Mouse (Mus musculus): ENCODE data around the gene Foxc2. TPM values are rescaled to one million over a fixed set of nuclear protein-coding genes. Genes with fewer than 3 reads are reported as not detected.
A peak's percentile ranks its signal among the peaks of the same experiment; 100 is the strongest.

Foxc2 gene
- polyA plus RNA-seq, 1 experiment, result 1.4 TPM

DNA sequence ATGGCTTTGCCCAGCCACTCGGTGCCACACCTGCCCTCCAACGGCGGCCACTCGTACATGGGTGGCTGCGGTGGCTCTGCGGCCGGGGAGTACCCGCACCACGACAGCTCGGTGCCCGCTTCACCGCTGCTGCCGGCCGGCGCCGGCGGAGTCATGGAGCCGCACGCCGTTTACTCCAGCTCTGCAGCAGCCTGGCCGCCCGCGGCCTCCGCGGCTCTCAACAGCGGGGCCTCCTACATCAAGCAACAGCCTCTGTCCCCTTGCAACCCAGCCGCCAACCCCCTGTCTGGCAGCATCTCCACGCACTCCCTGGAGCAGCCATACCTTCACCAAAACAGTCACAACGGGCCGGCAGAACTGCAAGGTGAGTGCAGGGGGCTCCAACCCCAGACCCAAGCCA, 31.0 kb upstream of the Foxc2 start:
- 11% methylated on average over 30 of the region's 30 CpGs for WGBS
- Histone ChIP-seq H3K4me1 (ENCODE audit: control insufficient read depth, insufficient read depth, low read length) (no peaks in the 10 kb centered on the region), H3K4me3 (replicated peaks; ENCODE audit: extremely low read depth, low read depth, low read length) (peak overlapping the region; percentile 96)
- peak; percentile 15 for DNase-seq
- no peak; the same call in 1 of the 2 replicates for TF ChIP-seq POLR2A (IDR thresholded peaks at IDR 0.05; ENCODE audit: borderline replicate concordance, extremely low read depth, low read depth, low read length)
- TF ChIP-seq CTCF (IDR thresholded peaks at IDR 0.05; ENCODE audit: insufficient read depth, low read length), result no peak

DNA sequence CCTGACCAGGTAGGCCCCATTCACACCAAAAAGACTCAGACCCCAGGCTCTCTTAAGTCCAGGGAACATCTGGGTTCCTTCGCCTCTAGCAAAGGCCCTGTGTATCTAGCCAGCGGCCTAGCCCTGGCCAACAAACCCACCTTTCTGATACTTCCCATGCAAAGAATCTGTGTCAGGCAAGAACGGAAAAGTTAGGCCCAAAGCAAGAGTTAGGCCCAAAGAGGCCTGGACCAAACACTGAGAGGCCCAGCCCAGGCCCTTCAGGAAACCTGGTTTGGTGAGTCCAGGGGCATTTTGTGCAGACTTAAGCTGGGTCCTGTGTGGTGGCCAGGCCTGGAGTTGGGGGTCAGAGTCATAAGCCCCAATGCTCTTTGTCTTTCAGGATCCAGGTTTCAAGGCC, 30.4 kb upstream of the Foxc2 start:
- Histone ChIP-seq H3K4me3 (replicated peaks; ENCODE audit: extremely low read depth, low read depth, low read length) (peak overlapping the region; percentile 96), H3K4me1 (ENCODE audit: control insufficient read depth, insufficient read depth, low read length) (no peaks in the 10 kb centered on the region)
- 43% methylated on average over 3 of the region's 3 CpGs for WGBS
- DNase-seq, result peak; percentile 12
- no peak for TF ChIP-seq POLR2A (IDR thresholded peaks at IDR 0.05; ENCODE audit: borderline replicate concordance, extremely low read depth, low read depth, low read length)
- no peak for TF ChIP-seq CTCF (IDR thresholded peaks at IDR 0.05; ENCODE audit: insufficient read depth, low read length)

GRCm38 (mm10) chr8:121086004-121086900, 29.7 kb upstream of the Foxc2 start:
- TF ChIP-seq CTCF (IDR thresholded peaks at IDR 0.05; ENCODE audit: insufficient read depth, low read length) (no peak), POLR2A (IDR thresholded peaks at IDR 0.05; ENCODE audit: borderline replicate concordance, extremely low read depth, low read depth, low read length) (peak; percentile 4; the same call in 1 of the 2 replicates)
- DNase-seq, result peak; percentile 36

GRCm38 (mm10) chr8:121088281-121088680, 27.7 kb upstream of the Foxc2 start:
- DNase-seq, result no peak
- Histone ChIP-seq H3K4me1 (ENCODE audit: control insufficient read depth, insufficient read depth, low read length) (peaks cover 13% of the 10 kb centered on the region; the same call in 1 of the 2 replicates), H3K4me3 (replicated peaks; ENCODE audit: extremely low read depth, low read depth, low read length) (peak overlapping the region; percentile 62)
- WGBS, result 20% methylated on average over 8 of the region's 8 CpGs
- TF ChIP-seq CTCF (IDR thresholded peaks at IDR 0.05; ENCODE audit: insufficient read depth, low read length), result no peak
- TF ChIP-seq POLR2A (IDR thresholded peaks at IDR 0.05; ENCODE audit: borderline replicate concordance, extremely low read depth, low read depth, low read length), result no peak

More at GRCm38 (mm10) chr8:121086004-121086900, 29.7 kb upstream of the Foxc2 start:
- WGBS, result 20% methylated on average over 19 of the region's 19 CpGs
- 0 out of 2 replicates have a peak, but pooled peaks cover 5% of the 10 kb centered on the region for H3K4me1 ChIP-seq (ENCODE audit: control insufficient read depth, insufficient read depth, low read length)
- peak overlapping the region; percentile 96 for H3K4me3 ChIP-seq (replicated peaks; ENCODE audit: extremely low read depth, low read depth, low read length)

- peaks cover 13% of the 10 kb centered on the region; the same call in 1 of the 2 replicates for H3K4me1 ChIP-seq (ENCODE audit: control insufficient read depth, insufficient read depth, low read length)
- TF ChIP-seq POLR2A (IDR thresholded peaks at IDR 0.05; ENCODE audit: borderline replicate concordance, extremely low read depth, low read depth, low read length), result peak; percentile 23; the same call in 1 of the 2 replicates
- no peak for TF ChIP-seq CTCF (IDR thresholded peaks at IDR 0.05; ENCODE audit: insufficient read depth, low read length)
- 17% methylated on average over 40 of the region's 40 CpGs for WGBS
- peak; percentile 16 for DNase-seq
- H3K4me3 ChIP-seq (replicated peaks; ENCODE audit: extremely low read depth, low read depth, low read length), result peak overlapping the region; percentile 62
Measured at GRCm38 (mm10) chr8:121088871-121089630, 26.9 kb upstream of the Foxc2 start.

DNA sequence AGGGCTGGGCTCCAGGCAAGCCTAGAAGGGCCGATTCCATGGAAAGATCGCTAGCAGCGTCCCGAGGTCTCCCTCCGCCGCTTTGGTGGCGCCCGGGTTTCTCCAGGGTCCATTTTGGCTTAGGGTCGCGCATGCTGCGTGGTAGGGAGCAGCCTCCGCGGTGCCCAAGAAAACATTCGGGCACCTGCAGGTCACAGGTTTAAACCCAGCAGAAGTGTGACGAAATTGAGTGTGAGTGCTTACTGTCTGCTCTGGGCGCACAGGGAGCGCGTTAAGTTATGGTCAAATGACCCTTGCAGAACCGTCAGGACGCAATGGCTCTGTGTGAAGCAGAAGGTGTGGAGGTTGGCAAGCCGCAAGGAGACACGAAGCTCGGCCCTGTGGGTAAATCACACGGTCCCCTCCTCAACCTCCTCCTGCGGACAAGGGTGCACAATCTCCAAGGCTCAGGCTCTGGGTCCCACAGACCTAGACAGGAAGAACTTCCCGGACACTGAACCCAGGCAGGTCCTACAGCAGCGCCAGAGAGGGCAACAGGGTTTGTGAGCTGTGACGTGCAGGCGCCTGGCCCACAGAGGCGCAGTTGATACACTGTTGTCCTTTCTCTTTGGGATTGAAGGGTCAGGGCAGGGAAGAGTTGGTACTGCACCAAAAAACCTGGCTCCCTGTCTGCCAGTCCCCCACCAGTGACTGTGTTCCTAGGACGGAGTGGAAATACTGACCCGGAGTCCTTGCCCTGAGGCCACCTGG, 26.2 kb upstream of the Foxc2 start:
- WGBS, result 15% methylated on average over 32 of the region's 32 CpGs
- Histone ChIP-seq H3K4me1 (ENCODE audit: control insufficient read depth, insufficient read depth, low read length) (peaks cover 13% of the 10 kb centered on the region; the same call in 1 of the 2 replicates), H3K4me3 (replicated peaks; ENCODE audit: extremely low read depth, low read depth, low read length) (peak overlapping the region; percentile 62)
- DNase-seq, result peak; percentile 36
- TF ChIP-seq CTCF (IDR thresholded peaks at IDR 0.05; ENCODE audit: insufficient read depth, low read length) (no peak), POLR2A (IDR thresholded peaks at IDR 0.05; ENCODE audit: borderline replicate concordance, extremely low read depth, low read depth, low read length) (no peak; the same call in 1 of the 2 replicates)

DNA sequence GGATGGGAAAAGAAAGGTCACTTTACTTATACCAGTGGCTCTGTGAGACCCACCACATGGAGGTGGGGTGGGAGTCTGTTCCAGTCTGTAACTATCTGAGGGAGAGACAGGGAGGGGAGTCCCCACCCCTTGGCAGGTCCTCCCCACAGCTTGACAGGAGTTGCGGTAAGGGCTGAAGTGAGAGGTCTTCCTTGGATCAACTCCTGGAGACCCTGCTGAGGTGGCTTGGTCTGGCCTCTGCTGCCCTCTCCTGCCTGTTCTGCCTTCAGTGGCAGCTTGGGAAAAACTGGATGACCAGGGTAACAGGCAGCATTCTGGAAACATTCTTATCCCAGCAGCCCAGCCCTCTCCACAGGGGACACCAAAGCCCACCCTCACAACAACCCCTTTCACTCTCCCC, 25.3 kb upstream of the Foxc2 start:
- 0% methylated on average over 1 of the region's 1 CpGs for WGBS
- peak; percentile 20 for DNase-seq
- H3K4me3 ChIP-seq (replicated peaks; ENCODE audit: extremely low read depth, low read depth, low read length), result peak overlapping the region; percentile 7
- TF ChIP-seq CTCF (IDR thresholded peaks at IDR 0.05; ENCODE audit: insufficient read depth, low read length) (peak; percentile 45; the same call in 1 of the 2 replicates), POLR2A (IDR thresholded peaks at IDR 0.05; ENCODE audit: borderline replicate concordance, extremely low read depth, low read depth, low read length) (peak; percentile 23; the same call in 1 of the 2 replicates)
- H3K4me1 ChIP-seq (ENCODE audit: control insufficient read depth, insufficient read depth, low read length), result peaks cover 13% of the 10 kb centered on the region; the same call in 1 of the 2 replicates

DNA sequence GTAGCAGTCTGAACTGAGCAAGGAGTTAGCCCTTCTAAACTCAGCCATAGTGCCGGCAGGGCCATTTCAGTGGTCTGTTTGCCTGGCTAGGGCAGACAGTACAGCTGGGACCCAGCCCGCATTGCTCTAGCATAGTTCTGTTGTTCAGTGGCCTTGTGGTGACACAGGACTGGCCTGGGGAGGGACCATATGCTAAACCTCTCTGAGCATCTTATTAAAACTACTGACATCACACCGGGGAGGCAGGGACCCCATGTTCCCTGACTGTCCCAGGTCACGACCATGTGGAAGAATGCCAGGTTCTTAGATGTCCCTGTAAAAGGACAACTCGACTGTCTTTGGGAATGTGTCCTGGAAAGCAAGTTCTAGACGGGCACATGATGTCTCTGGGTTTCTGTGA, 23.8 kb upstream of the Foxc2 start:
- Histone ChIP-seq H3K4me3 (replicated peaks; ENCODE audit: extremely low read depth, low read depth, low read length) (no peak overlapping the region), H3K4me1 (ENCODE audit: control insufficient read depth, insufficient read depth, low read length) (peaks cover 13% of the 10 kb centered on the region; the same call in 1 of the 2 replicates)
- DNase-seq, result no peak
- 13% methylated on average over 6 of the region's 6 CpGs for WGBS
- TF ChIP-seq POLR2A (IDR thresholded peaks at IDR 0.05; ENCODE audit: borderline replicate concordance, extremely low read depth, low read depth, low read length) (peak; percentile 44; the same call in 1 of the 2 replicates), CTCF (IDR thresholded peaks at IDR 0.05; ENCODE audit: insufficient read depth, low read length) (no peak)

Data from lung, adult 2 months (tissue).